Mouse (Mus musculus) myocyte (in vitro differentiated cells): ENCODE data around the gene Rtl1. TPM values are rescaled to one million over a fixed set of nuclear protein-coding genes. Genes with fewer than 3 reads are reported as not detected.

Experiments
- H3K27me3 ChIP-seq: one replicate; pipeline ENCODE4 v1.6.1; 2011; ENCODE audit not compliant: control insufficient read depth, insufficient read depth, insufficient read length
- H3K36me3 ChIP-seq: one replicate; pipeline ENCODE4 v1.6.1; 2011; ENCODE audit not compliant: control insufficient read depth, insufficient read depth
- H3K4me2 ChIP-seq: one replicate; pipeline ENCODE4 v1.6.1; 2011; ENCODE audit warnings: low read depth, control low read depth
- H3K4me3 ChIP-seq: one replicate; pipeline ENCODE4 v1.5.1; 2011; ENCODE audit warnings: mild to moderate bottlenecking, control low read depth, moderate library complexity
- H3K79me2 ChIP-seq: one replicate; pipeline ENCODE4 v1.6.1; 2011; ENCODE audit not compliant: control insufficient read depth, insufficient read depth
- H3ac ChIP-seq: one replicate; pipeline ENCODE4 v1.6.1; 2011; ENCODE audit not compliant: control insufficient read depth, insufficient read length
- CEBPB ChIP-seq: IDR thresholded peaks from 2 replicates; pipeline ENCODE4 v1.6.1; 2011; ENCODE audit warnings: mild to moderate bottlenecking, moderate library complexity; ENCODE audit not compliant: poor library complexity, insufficient read depth, severe bottlenecking
- E2F4 ChIP-seq: IDR thresholded peaks from one replicate; pipeline ENCODE4 v1.6.1; 2011; ENCODE audit warnings: mild to moderate bottlenecking, control low read depth, moderate library complexity; ENCODE audit not compliant: insufficient read depth
- MAX ChIP-seq: IDR thresholded peaks from one replicate; pipeline ENCODE4 v1.6.1; 2011; ENCODE audit warnings: low read depth, mild to moderate bottlenecking, control low read depth
- MYOD1 ChIP-seq, 3 experiments: IDR thresholded peaks; one replicate each; pipeline ENCODE4 v1.6.1; 2011; ENCODE audit warnings: control low read depth in 2 of 3, low read depth in 2 of 3, mild to moderate bottlenecking in 2 of 3, moderate library complexity in 1 of 3; ENCODE audit not compliant: insufficient read length in 2 of 3, control insufficient read depth in 1 of 3
- MYOG ChIP-seq, 3 experiments: IDR thresholded peaks; one replicate each; pipeline ENCODE4 v1.6.1; 2011; ENCODE audit warnings: control low read depth in 2 of 3, low read depth in 2 of 3, mild to moderate bottlenecking in 2 of 3; ENCODE audit not compliant: insufficient read length in 2 of 3, control insufficient read depth in 1 of 3, insufficient read depth in 1 of 3
- POLR2A ChIP-seq: IDR thresholded peaks from one replicate; pipeline ENCODE4 v1.6.1; 2011; ENCODE audit warnings: low read depth, mild to moderate bottlenecking, control low read depth, moderate library complexity; ENCODE audit not compliant: insufficient read length
- POLR2AphosphoS2 ChIP-seq: IDR thresholded peaks from one replicate; pipeline ENCODE4 v1.6.1; 2011; ENCODE audit warnings: low read depth, control low read depth; ENCODE audit not compliant: insufficient read length
- REST ChIP-seq: IDR thresholded peaks from one replicate; pipeline ENCODE4 v1.6.1; 2011; ENCODE audit warnings: mild to moderate bottlenecking, control low read depth, moderate library complexity; ENCODE audit not compliant: insufficient read depth, insufficient read length
- SRF ChIP-seq: IDR thresholded peaks from one replicate; pipeline ENCODE4 v1.6.1; 2011; ENCODE audit warnings: low read depth; ENCODE audit not compliant: control insufficient read depth, insufficient read length
- TCF12 ChIP-seq: IDR thresholded peaks from one replicate; pipeline ENCODE4 v1.6.1; 2011; ENCODE audit warnings: mild to moderate bottlenecking, control low read depth; ENCODE audit not compliant: poor library complexity, insufficient read depth, severe bottlenecking
- TCF3 ChIP-seq: IDR thresholded peaks from one replicate; pipeline ENCODE4 v1.6.1; 2011; ENCODE audit warnings: low read depth, control low read depth; ENCODE audit not compliant: insufficient read length
- USF1 ChIP-seq: IDR thresholded peaks from one replicate; pipeline ENCODE4 v1.6.1; 2011; ENCODE audit warnings: low read depth, mild to moderate bottlenecking, control low read depth, moderate library complexity
- polyA plus RNA-seq: library from polyadenylated mRNA; unstranded; fragments of >200 nt; fragmentation: generic; extraction: Trizol; gene quantifications from one replicate; pipeline ENCODE4 v1.2.1, GENCODE M21; 2012; ENCODE audit warnings: missing spikeins

The Rtl1 gene
- polyA plus RNA-seq, 1 experiment, result not detected

GRCm38 (mm10) chr12:109612392-109613385 lies 12.6 kb upstream of the Rtl1 start:
- Histone ChIP-seq H3K79me2 (no peaks in the 10 kb centered on the region), H3K4me2 (no peak overlapping the region), H3K4me3 (no peak overlapping the region), H3K27me3 (peaks cover 29% of the 10 kb centered on the region), H3ac (no peak overlapping the region), H3K36me3 (no peaks in the 10 kb centered on the region)
- TF ChIP-seq MYOD1 (IDR thresholded peaks at IDR 0.05; ENCODE audit: control insufficient read depth in 1 of 3, insufficient read length in 2 of 3, low read depth in 2 of 3), result no peak
- no peak for TF ChIP-seq USF1
- TF ChIP-seq E2F4, result no peak
- TF ChIP-seq MYOG (IDR thresholded peaks at IDR 0.05; ENCODE audit: control insufficient read depth in 1 of 3, insufficient read depth in 1 of 3, insufficient read length in 2 of 3, low read depth in 2 of 3), result no peak
- no peak for TF ChIP-seq POLR2A
- TF ChIP-seq REST, result no peak
- no peak for TF ChIP-seq MAX
- no peak for TF ChIP-seq TCF12
- TF ChIP-seq CEBPB, result no peak
- no peak for TF ChIP-seq TCF3
- TF ChIP-seq SRF, result no peak
- no peak for TF ChIP-seq POLR2AphosphoS2

GRCm38 (mm10) chr12:109608576-109609440 lies 8.7 kb upstream of the Rtl1 start:
- no peak for TF ChIP-seq SRF
- TF ChIP-seq MYOG (IDR thresholded peaks at IDR 0.05; ENCODE audit: control insufficient read depth in 1 of 3, insufficient read depth in 1 of 3, insufficient read length in 2 of 3, low read depth in 2 of 3), result no peak
- no peak for TF ChIP-seq TCF12
- no peak for TF ChIP-seq REST
- TF ChIP-seq POLR2AphosphoS2, result no peak
- TF ChIP-seq MYOD1 (IDR thresholded peaks at IDR 0.05; ENCODE audit: control insufficient read depth in 1 of 3, insufficient read length in 2 of 3, low read depth in 2 of 3), result no peak
- TF ChIP-seq USF1, result no peak
- TF ChIP-seq MAX, result no peak
- no peak for TF ChIP-seq TCF3
- Histone ChIP-seq H3K4me2 (no peak overlapping the region), H3K27me3 (peaks cover 21% of the 10 kb centered on the region), H3ac (no peak overlapping the region), H3K36me3 (no peaks in the 10 kb centered on the region), H3K79me2 (no peaks in the 10 kb centered on the region), H3K4me3 (no peak overlapping the region)

- no peak overlapping the region for H3ac ChIP-seq
- H3K27me3 ChIP-seq, result peaks cover 21% of the 10 kb centered on the region
- H3K4me3 ChIP-seq, result no peak overlapping the region
- H3K79me2 ChIP-seq, result no peaks in the 10 kb centered on the region
- TF ChIP-seq E2F4 (no peak), USF1 (no peak), TCF3 (no peak), TCF12 (no peak), POLR2A (no peak), POLR2AphosphoS2 (no peak), REST (no peak), MYOD1 (IDR thresholded peaks at IDR 0.05; ENCODE audit: control insufficient read depth in 1 of 3, insufficient read length in 2 of 3, low read depth in 2 of 3) (no peak), MYOG (IDR thresholded peaks at IDR 0.05; ENCODE audit: control insufficient read depth in 1 of 3, insufficient read depth in 1 of 3, insufficient read length in 2 of 3, low read depth in 2 of 3) (no peak), MAX (no peak), SRF (no peak), CEBPB (no peak)
- no peak overlapping the region for H3K4me2 ChIP-seq
- no peaks in the 10 kb centered on the region for H3K36me3 ChIP-seq
Measured at GRCm38 (mm10) chr12:109607953-109608352, 7.8 kb upstream of the Rtl1 start.

DNA sequence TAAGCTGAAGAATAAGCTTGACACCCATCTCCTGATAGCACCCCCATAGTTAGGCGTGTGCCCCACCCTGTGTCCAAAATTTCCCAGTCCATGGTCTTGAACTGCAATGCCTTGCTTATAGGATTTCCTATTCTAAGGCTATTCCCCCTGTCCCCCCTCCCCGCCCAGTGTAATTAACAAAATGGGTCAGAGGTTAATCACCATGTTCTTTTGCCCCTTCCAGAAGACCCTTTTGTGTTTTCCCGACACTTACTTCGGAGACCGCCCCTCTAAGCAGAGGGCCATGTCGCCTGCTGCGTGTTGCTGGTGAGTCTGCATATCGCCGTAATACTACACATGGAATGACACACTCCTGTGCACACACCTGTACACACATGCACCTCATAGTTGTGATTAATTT lies 7.1 kb upstream of the Rtl1 start:
- no peak overlapping the region for H3K4me2 ChIP-seq
- no peaks in the 10 kb centered on the region for H3K36me3 ChIP-seq
- H3ac ChIP-seq, result no peak overlapping the region
- H3K27me3 ChIP-seq, result peaks cover 21% of the 10 kb centered on the region
- H3K79me2 ChIP-seq, result no peaks in the 10 kb centered on the region
- H3K4me3 ChIP-seq, result no peak overlapping the region
- TF ChIP-seq SRF (no peak), CEBPB (no peak), POLR2AphosphoS2 (no peak), MYOG (IDR thresholded peaks at IDR 0.05; ENCODE audit: control insufficient read depth in 1 of 3, insufficient read depth in 1 of 3, insufficient read length in 2 of 3, low read depth in 2 of 3) (no peak), TCF12 (no peak), POLR2A (no peak), TCF3 (no peak), REST (no peak), E2F4 (no peak), USF1 (no peak), MAX (no peak), MYOD1 (IDR thresholded peaks at IDR 0.05; ENCODE audit: control insufficient read depth in 1 of 3, insufficient read length in 2 of 3, low read depth in 2 of 3) (no peak)
